Mouse (Mus musculus) limb, embryonic 10.5 days (tissue): ENCODE results near the gene Olfr747. TPM values are rescaled to one million over a fixed set of nuclear protein-coding genes. Genes with fewer than 3 reads are reported as not detected.
"Not testable (repeated sequence)": the region's sequence is repeated elsewhere in the genome, so short reads cannot be mapped to it uniquely, and the experiment has no call there.

Source experiments
- DNase-seq: peaks from one replicate; pipeline ENCODE4 v3.0.0-alpha.2; 2017; ENCODE audit warnings: low spot score
- H3K27ac ChIP-seq: fragments of 300-500 bp; sonication (generic); 2 replicates; pipeline ENCODE4 v1.5.1; 2016; ENCODE audit warnings: mild to moderate bottlenecking
- H3K27me3 ChIP-seq: fragments of 300-500 bp; sonication (generic); 2 replicates; pipeline ENCODE4 v1.6.1; 2016; ENCODE audit warnings: low read depth, mild to moderate bottlenecking; ENCODE audit not compliant: poor library complexity, severe bottlenecking
- H3K36me3 ChIP-seq: fragments of 300-500 bp; sonication (generic); 2 replicates; pipeline ENCODE4 v1.6.1; 2016; ENCODE audit warnings: mild to moderate bottlenecking, moderate library complexity
- H3K4me1 ChIP-seq: fragments of 300-500 bp; sonication (generic); 2 replicates; pipeline ENCODE4 v1.6.1; 2016
- H3K4me3 ChIP-seq: fragments of 300-500 bp; sonication (generic); 2 replicates; pipeline ENCODE4 v1.5.1; 2016; ENCODE audit warnings: mild to moderate bottlenecking, moderate library complexity
- H3K9me3 ChIP-seq: fragments of 300-500 bp; sonication (generic); replicated peaks from 2 replicates; pipeline ENCODE4 v1.6.1; 2016; ENCODE audit warnings: mild to moderate bottlenecking
- WGBS: fragments of 180-500 bp; shearing (Covaris S2); methylation state at CpG from one replicate; pipeline ENCODE4 v1.1.7; 2016; 5-methylcytosine and 5-hydroxymethylcytosine counted together
- polyA plus RNA-seq: library from polyadenylated mRNA; unstranded; fragments of >200 nt; fragmentation: Nextera tagmentation; extraction: Ambion mirVana; gene quantifications from 2 replicates; pipeline ENCODE4 v1.2.1, GENCODE M21; 2016

The Olfr747 gene
- polyA plus RNA-seq: not detected in 2 replicates

GRCm38 (mm10) chr14:50693106-50693505 is at the start of gene Olfr747:
Gene Olfr747 (minus strand): TSS chr14:50693206.
- H3K4me3 ChIP-seq: no peak within 1 kb of the TSS
- no peaks in the 10 kb centered on the region for H3K36me3 ChIP-seq
- no peaks in the 10 kb centered on the region for H3K4me1 ChIP-seq
- no peak within 1 kb of the TSS for H3K27ac ChIP-seq
- H3K9me3 ChIP-seq: no peaks in the 10 kb centered on the region
- H3K27me3 ChIP-seq: no peaks in the 10 kb centered on the region
- 95% methylated on average over 3 of the region's 3 CpGs for WGBS
- no peak for DNase-seq

GRCm38 (mm10) chr14:50741584-50741983 is 48.6 kb upstream of the Olfr747 start:
- Histone ChIP-seq H3K9me3 (no peaks in the 10 kb centered on the region), H3K36me3 (no peaks in the 10 kb centered on the region), H3K27me3 (no peaks in the 10 kb centered on the region), H3K4me3 (no peak overlapping the region), H3K27ac (no peak overlapping the region), H3K4me1 (no peaks in the 10 kb centered on the region)
- WGBS: 77% methylated on average over 2 of the region's 2 CpGs
- no peak for DNase-seq

GRCm38 (mm10) chr14:50740334-50740733 is 47.3 kb upstream of the Olfr747 start:
- no peaks in the 10 kb centered on the region for H3K4me1 ChIP-seq
- no peak overlapping the region for H3K27ac ChIP-seq
- H3K4me3 ChIP-seq: no peak overlapping the region
- DNase-seq: no peak
- H3K9me3 ChIP-seq: no peaks in the 10 kb centered on the region
- H3K27me3 ChIP-seq: no peaks in the 10 kb centered on the region
- H3K36me3 ChIP-seq: no peaks in the 10 kb centered on the region
- 74% methylated on average over 2 of the region's 2 CpGs for WGBS

GRCm38 (mm10) chr14:50722371-50722770 is 29.4 kb upstream of the Olfr747 start:
- 88% methylated on average over 3 of the region's 4 CpGs for WGBS
- not testable (repeated sequence) for H3K4me3 ChIP-seq, H3K27ac ChIP-seq

GRCm38 (mm10) chr14:50719875-50720274 is 26.9 kb upstream of the Olfr747 start:
- H3K9me3 ChIP-seq, H3K4me3 ChIP-seq, H3K4me1 ChIP-seq, H3K27me3 ChIP-seq, DNase-seq, H3K27ac ChIP-seq, H3K36me3 ChIP-seq: not testable (repeated sequence)
- WGBS: 92% methylated on average over 15 of the region's 15 CpGs

More at GRCm38 (mm10) chr14:50722371-50722770, 29.4 kb upstream of the Olfr747 start:
- H3K27me3 ChIP-seq, H3K36me3 ChIP-seq, H3K4me1 ChIP-seq, DNase-seq, H3K9me3 ChIP-seq: not testable (repeated sequence)

- Histone ChIP-seq H3K36me3 (no peaks in the 10 kb centered on the region), H3K27ac (no peak within 1 kb of the TSS), H3K9me3 (no peaks in the 10 kb centered on the region), H3K27me3 (no peaks in the 10 kb centered on the region), H3K4me1 (no peaks in the 10 kb centered on the region), H3K4me3 (no peak within 1 kb of the TSS)
- DNase-seq: no peak
- 76% methylated on average over 1 of the region's 1 CpGs for WGBS
These were observed 14.1 kb upstream of the Olfr747 start, which contains the start of gene Olfr748 for GRCm38 (mm10) chr14:50707073-50707472. Gene Olfr748 (plus strand): TSS chr14:50707373.

- H3K9me3 ChIP-seq: no peaks in the 10 kb centered on the region
- no peak for DNase-seq
- H3K36me3 ChIP-seq: no peaks in the 10 kb centered on the region
- H3K4me3 ChIP-seq: no peak within 1 kb of the TSS
- H3K27me3 ChIP-seq: no peaks in the 10 kb centered on the region
- H3K27ac ChIP-seq: no peak within 1 kb of the TSS
- no peaks in the 10 kb centered on the region for H3K4me1 ChIP-seq
These were observed 46.2 kb downstream of the Olfr747 start, which contains the start of gene Olfr746 for GRCm38 (mm10) chr14:50646783-50647182. Gene Olfr746 (plus strand): TSS chr14:50647083.

- no peaks in the 10 kb centered on the region for H3K4me1 ChIP-seq
- WGBS: 83% methylated on average over 2 of the region's 2 CpGs
- no peak within 1 kb of the TSS for H3K4me3 ChIP-seq
- H3K36me3 ChIP-seq: no peaks in the 10 kb centered on the region
- no peaks in the 10 kb centered on the region for H3K9me3 ChIP-seq
- no peak for DNase-seq
- H3K27ac ChIP-seq: no peak within 1 kb of the TSS
- no peaks in the 10 kb centered on the region for H3K27me3 ChIP-seq
These were observed 53.9 kb downstream of the Olfr747 start, which contains the start of gene Olfr745 for GRCm38 (mm10) chr14:50639088-50639487. Gene Olfr745 (plus strand): TSS chr14:50639388.

Other genes with a start within 250 kb of the Olfr747 start
- gene Olfr740, start 247.7 kb downstream of the Olfr747 start, polyA plus RNA-seq: not detected in 2 replicates
- gene Olfr741, start 220.5 kb downstream of the Olfr747 start, polyA plus RNA-seq: not detected in 2 replicates
- not detected in 2 replicates for gene Olfr742, start 189.6 kb downstream of the Olfr747 start, polyA plus RNA-seq
- not detected in 2 replicates for gene Olfr743, start 171.4 kb downstream of the Olfr747 start, polyA plus RNA-seq
- not detected in 2 replicates for gene Olfr744, start 78.3 kb downstream of the Olfr747 start, polyA plus RNA-seq
- not detected in 2 replicates for gene Olfr745, start 53.8 kb downstream of the Olfr747 start, polyA plus RNA-seq
- not detected in 2 replicates for gene Olfr746, start 46.1 kb downstream of the Olfr747 start, polyA plus RNA-seq
- not detected in 2 replicates for gene Olfr748, start 14.2 kb upstream of the Olfr747 start, polyA plus RNA-seq
- not detected in 2 replicates for gene Olfr749, start 51.9 kb upstream of the Olfr747 start, polyA plus RNA-seq
- gene Ttc5, start 92.3 kb upstream of the Olfr747 start, polyA plus RNA-seq: 91.9 and 96.1 TPM in 2 replicates
- gene Ccnb1ip1, start 114.5 kb upstream of the Olfr747 start, polyA plus RNA-seq: not detected in 2 replicates
- 63.3 and 77.2 TPM in 2 replicates for gene Parp2, start 114.6 kb upstream of the Olfr747 start, polyA plus RNA-seq
- 3.8 and 5.7 TPM in 2 replicates for gene Tep1, start 177.4 kb upstream of the Olfr747 start, polyA plus RNA-seq
- 0.06 and 0.10 TPM in 2 replicates for gene Klhl33, start 204.3 kb upstream of the Olfr747 start, polyA plus RNA-seq
- gene Osgep, start 231.7 kb upstream of the Olfr747 start, polyA plus RNA-seq: 179 and 201 TPM in 2 replicates
- gene Apex1, start 231.8 kb upstream of the Olfr747 start, polyA plus RNA-seq: 526 and 613 TPM in 2 replicates
- gene Pip4p1, start 237.7 kb upstream of the Olfr747 start, polyA plus RNA-seq: 45.4 and 51.9 TPM in 2 replicates
- gene Pnp, start 237.9 kb upstream of the Olfr747 start, polyA plus RNA-seq: 88.3 and 89.7 TPM in 2 replicates